Mouse (Mus musculus) gastrocnemius, adult 8-10 months (tissue): ENCODE data around the gene Cyp11a1. TPM values are rescaled to one million over a fixed set of nuclear protein-coding genes. Genes with fewer than 3 reads are reported as not detected.

ENCODE experiments used
- DNase-seq, 2 experiments: peaks; one replicate each; pipeline ENCODE4 v3.0.0; 2022; ENCODE audit warnings: low spot score in 2 of 2
- total RNA-seq, 4 experiments: library from RNA; stranded (reverse); gene quantifications; 2 replicates each; pipeline ENCODE4 v1.2.4; 2022

Cyp11a1 gene
- total RNA-seq, 4 experiments from 2014 or later: 0.27 to 1.3 TPM; not detected in 2

DNA sequence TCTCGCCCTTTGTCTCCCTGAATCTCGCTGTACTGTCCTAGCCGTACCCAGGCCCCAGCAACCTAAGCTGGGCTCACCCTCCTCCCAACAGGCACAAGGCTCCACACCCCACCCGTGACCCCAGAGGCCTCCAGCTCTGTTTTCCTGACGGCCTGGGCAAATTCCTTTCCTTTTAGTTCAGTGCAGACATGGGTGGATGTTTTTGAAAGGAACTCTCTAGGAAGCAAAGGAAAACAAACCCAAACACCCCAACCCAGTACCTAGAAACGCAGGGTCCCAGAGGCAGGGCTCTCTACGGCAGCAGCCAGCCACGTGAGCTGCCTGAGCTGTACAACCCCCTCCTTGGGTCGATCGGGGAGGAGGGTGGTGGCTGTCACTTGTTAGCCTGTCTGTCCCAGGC lies 36.2 kb downstream of the Cyp11a1 start:
- peak; percentile 25 to 28 for DNase-seq

GRCm38 (mm10) chr9:58043496-58044017 lies 37.3 kb downstream of the Cyp11a1 start:
- peak; percentile 73 to 81 for DNase-seq

DNA sequence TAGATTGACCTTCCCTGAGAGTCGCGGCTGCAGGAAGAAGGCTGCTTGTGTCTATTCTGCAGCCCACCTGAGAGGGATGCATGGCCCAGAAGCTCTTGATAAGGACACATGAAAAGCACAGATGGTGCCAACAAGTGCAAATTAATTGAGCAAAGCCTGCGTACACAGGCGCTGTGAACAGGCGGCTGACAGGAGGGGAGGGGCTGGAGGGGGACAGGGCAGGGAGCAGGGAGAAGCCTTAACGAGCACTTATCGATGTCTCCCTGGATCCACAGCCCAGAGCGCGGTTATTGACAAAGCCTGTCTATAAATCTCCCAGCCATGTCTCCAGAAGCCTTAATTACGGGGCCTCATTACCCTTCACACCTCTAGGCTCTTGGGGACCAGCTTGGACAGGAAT lies 38.6 kb downstream of the Cyp11a1 start:
- no peak for DNase-seq

- DNase-seq: no peak
Measured at GRCm38 (mm10) chr9:58045646-58046045, 39.4 kb downstream of the Cyp11a1 start.

DNA sequence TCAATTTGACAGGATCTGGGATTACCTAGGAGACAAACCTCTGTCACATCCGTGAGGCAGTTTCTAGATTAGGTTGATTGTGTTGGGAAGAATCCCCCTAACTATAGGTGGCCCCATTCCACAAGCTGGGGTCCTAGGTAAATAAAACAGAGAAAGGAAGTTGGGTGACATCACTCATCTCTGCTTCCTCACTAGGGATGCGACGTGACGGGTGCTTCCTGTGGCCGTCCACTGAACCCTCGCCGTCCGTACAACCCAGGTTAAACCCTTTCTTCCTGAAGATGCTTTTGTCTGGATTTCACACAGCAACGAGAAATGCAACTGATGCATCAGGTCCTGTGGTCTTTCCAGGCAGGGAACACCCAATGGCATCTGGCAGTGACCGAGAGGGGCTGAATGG lies 40.9 kb downstream of the Cyp11a1 start:
- DNase-seq: no peak

DNA sequence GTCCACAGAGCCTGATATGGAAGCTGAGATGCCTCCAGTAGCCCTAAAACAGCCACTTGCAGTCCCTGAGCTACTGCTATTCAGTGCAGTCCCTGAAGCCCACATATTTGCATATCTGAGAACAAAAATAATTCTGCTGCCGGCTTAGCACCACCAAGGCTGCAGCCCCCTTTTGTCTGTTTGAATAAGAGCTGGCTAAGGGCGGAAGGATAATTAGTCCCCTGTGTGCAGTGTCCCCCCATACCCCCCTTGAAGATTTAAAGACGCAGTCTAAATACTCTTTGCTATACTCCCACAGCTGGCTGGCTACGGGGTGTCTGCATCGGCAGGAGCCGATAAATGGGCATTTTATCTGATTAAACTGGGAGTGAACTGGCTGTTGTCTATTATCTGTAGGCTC lies 42.4 kb downstream of the Cyp11a1 start:
- DNase-seq: no peak

GRCm38 (mm10) chr9:58049186-58049585 lies 43.0 kb downstream of the Cyp11a1 start:
- DNase-seq: no peak

- DNase-seq: no peak
Measured at GRCm38 (mm10) chr9:58049861-58050260, 43.6 kb downstream of the Cyp11a1 start.

DNA sequence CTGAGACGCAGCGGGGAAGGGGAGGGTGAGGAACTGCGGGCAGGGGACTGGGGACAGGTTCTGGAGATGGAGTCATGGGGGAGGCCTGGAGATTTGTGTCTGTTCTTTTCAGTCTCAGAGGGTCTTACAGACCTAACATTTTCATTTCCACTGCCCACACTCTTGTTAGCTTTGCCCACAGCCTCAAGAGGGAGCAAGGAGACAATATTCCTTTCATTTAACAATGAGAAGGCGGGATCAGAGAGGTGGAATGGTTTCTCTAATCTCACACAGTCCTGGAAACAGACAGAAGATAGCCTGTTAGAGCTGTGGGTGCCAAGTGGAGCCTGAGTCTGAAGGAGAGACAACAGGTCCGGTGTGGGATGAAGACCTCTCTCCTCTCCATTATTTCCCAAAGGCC lies 45.7 kb downstream of the Cyp11a1 start:
- no peak for DNase-seq

DNA sequence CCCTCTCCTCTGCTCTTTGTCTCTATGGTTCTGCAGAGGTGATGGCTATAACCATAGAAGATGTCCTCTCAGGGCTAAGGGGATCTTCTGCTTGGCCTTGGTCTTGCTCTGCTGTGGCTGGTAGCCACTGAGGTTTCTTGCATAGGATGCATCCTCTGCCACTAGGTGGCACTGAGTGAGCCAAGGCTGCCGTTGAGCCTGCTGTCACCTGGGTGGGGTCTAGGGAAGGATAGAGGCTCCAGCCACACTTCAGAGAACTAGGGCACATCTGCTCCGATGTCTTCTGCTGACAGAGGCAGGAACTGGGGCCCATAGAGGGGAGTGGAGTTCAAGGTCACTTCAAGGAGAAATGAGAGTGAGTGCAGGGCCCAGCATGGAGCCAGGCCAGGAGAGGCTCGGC lies 46.9 kb downstream of the Cyp11a1 start:
- DNase-seq: no peak

GRCm38 (mm10) chr9:58053544-58053943 lies 47.3 kb downstream of the Cyp11a1 start:
- no peak for DNase-seq

DNA sequence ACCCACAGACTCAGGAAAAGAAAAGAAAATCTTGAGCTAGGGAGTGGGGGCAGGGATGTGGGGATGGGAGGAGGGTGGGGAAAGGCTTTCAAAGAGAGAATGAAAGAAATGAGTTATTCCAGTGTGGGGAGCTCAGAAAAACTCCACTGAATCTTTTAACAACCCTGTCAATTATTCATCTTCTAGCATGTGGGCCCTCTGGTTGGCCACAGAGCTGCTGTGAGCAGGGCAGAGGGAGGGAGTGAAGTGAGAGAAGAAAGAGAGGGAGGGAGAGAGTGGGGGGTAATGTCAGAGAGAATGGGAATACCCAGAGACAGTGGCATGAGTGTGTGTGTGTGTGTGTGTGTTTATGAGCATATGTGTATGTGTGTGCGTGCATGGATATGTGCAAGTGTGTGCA lies 47.8 kb downstream of the Cyp11a1 start:
- DNase-seq: no peak

- no peak for DNase-seq
Measured at GRCm38 (mm10) chr9:58055666-58056065, 49.5 kb downstream of the Cyp11a1 start.

DNA sequence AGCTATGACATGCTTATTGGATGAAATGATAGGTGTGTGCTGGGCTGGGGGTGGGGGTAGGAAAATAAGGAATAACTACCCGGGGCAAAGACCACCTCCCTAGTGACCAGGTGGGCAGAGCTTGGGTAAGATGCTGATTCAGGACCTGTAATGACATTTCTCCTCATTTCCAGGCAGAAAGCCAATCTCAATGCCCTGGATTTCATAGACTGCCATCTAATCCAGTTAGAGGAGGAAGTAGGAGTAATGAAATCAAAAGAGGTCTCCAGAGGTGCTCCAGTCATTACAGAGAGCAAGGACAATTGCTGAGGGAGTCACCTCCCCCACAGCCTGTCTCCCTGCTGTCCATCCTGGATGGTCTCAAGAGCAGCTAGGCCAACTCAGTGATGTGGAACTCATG lies 53.7 kb downstream of the Cyp11a1 start:
- no peak for DNase-seq

GRCm38 (mm10) chr9:58060677-58061667 lies 54.8 kb downstream of the Cyp11a1 start:
- DNase-seq: no peak

- DNase-seq: no peak
Measured at GRCm38 (mm10) chr9:58063531-58063930, 57.3 kb downstream of the Cyp11a1 start, which contains the start of gene Stra6. Gene Stra6, plus strand, starts transcription at chr9:58063788.

DNA sequence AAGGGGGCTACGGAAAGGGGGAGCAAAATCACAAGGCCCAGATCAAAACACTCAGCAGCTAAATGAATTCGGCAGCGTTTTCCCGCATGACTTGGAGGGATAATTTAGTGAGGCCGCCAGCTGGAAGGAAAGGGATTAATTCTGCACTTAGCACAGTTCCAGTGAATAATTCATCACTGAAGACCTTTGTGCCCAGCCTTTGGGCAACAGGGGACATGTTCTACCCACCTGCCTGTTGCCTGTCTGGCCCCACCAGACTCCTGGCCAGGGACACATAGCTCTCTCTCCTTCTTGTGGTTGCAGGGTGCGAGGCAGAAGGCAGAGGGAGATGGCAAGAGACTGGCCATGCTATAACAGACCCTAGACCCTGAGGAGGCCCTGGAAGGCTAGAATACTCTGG lies 59.3 kb downstream of the Cyp11a1 start:
- DNase-seq: no peak

DNA sequence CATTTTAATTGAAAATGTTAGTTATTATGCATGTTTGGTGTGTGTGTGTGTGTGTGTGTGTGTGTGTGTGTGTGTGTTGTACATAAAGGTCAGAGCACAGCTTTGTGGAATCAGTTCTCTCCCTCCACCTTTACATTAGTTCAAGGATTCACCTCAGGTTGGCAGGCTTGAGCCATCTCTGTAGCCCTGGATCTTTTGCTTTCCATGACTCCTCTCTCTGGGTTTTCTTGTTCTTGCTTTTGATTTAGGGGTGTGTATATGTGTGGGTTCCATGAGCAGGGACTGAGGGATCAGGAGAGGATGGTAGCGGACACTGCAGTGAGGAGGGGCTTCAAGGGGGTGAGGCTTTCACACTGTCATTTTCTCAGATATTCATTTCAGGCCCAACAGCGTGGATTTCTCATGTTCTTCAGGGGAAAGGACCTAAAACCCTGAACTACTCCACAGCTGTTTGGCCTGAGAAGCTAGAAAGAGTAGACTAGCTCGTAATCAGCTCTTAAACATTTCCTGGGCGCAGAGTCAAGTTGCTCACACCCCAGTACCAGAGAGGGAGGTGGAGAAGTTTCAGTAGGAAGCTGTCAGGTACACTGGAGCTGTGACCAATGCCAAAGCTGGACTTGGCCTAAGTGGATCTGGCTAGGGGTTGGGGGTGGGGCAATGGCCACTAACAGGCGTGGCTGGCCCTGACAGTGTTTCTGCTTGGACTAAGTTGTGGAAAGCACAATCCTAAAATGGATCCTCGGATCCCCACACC lies 59.9 kb downstream of the Cyp11a1 start:
- DNase-seq: no peak

DNA sequence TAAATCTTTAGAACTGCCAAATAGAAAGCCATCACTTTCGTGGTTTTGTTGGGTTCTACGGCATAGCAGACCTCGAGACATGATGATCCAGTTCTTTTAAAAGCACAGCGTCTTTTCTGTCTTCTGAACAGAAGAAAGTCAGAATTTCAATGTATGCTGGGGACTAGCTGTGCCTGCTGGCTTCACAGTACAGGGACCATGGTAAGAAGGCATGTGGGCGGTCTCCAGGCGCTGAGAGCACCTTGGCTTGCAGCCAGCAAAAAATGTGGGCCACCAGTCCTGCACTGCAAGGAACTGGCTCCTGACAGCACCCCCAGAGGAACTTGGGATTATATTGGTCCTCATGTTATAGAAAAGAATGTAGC lies 60.5 kb downstream of the Cyp11a1 start:
- DNase-seq: no peak

- DNase-seq: no peak
Measured at GRCm38 (mm10) chr9:58067546-58067945, 61.3 kb downstream of the Cyp11a1 start.

DNA sequence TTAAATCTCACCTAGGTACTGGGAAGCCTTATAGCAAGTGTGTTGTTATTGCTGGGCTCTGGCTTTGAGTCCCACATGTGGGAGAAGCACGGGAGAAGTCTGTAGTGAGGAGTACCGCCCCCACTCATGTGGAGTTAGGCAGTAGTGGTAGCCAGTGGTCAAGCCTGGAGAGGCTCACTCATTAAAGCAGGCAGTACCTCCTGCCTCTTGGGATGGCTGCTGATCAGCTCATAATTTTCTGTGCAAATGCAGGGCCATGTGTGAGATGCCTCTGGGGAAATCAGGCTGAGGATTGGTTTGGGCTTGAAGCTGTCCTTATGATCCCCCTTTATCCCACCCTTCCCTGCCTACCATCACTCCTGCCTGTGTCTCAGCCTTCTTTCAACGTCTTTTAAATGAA lies 68.3 kb downstream of the Cyp11a1 start:
- DNase-seq: no peak
